Mouse (Mus musculus): ENCODE results near the gene Drc3. TPM values are rescaled to one million over a fixed set of nuclear protein-coding genes. Genes with fewer than 3 reads are reported as not detected.
A peak's percentile ranks its signal among the peaks of the same experiment; 100 is the strongest.

Gene Drc3
- polyA plus RNA-seq, 1 experiment from 2014 or later: 5.2 TPM

- peak overlapping the region; percentile 19; the same call in 1 of the 2 replicates for H3K4me2 ChIP-seq (ENCODE audit: low read depth, low read length)
Measured at GRCm38 (mm10) chr11:60311025-60311854, 41.9 kb upstream of the Drc3 start.

GRCm38 (mm10) chr11:60316250-60316649 lies 36.9 kb upstream of the Drc3 start:
- Histone ChIP-seq H3K27me3 (ENCODE audit: control insufficient read depth, insufficient read depth, low read length) (no peaks in the 10 kb centered on the region), H3K36me3 (ENCODE audit: control insufficient read depth, insufficient read depth, low read length) (no peaks in the 10 kb centered on the region), H3K4me3 (ENCODE audit: low read depth, low read length) (no peak overlapping the region), H3K4me1 (ENCODE audit: control insufficient read depth, insufficient read depth, low read length) (peaks cover 58% of the 10 kb centered on the region), H3K9me3 (ENCODE audit: control insufficient read depth, low read length) (no peaks in the 10 kb centered on the region), H3K27ac (ENCODE audit: low read depth, low read length) (peak overlapping the region; percentile 62), H3K9ac (replicated peaks; ENCODE audit: low read depth, low read length) (no peak overlapping the region), H3K4me2 (ENCODE audit: low read depth, low read length) (no peak overlapping the region)
- 41% methylated on average over 7 of the region's 7 CpGs for WGBS
- ATAC-seq (ENCODE audit: low read depth): no peak

More at GRCm38 (mm10) chr11:60311025-60311854, 41.9 kb upstream of the Drc3 start:
- no peaks in the 10 kb centered on the region for H3K27me3 ChIP-seq (ENCODE audit: control insufficient read depth, insufficient read depth, low read length)
- peak; percentile 92 for ATAC-seq (ENCODE audit: low read depth)
- H3K36me3 ChIP-seq (ENCODE audit: control insufficient read depth, insufficient read depth, low read length): no peaks in the 10 kb centered on the region
- WGBS: under 1% methylated on average over 8 of the region's 8 CpGs
- peak overlapping the region; percentile 26 for H3K9ac ChIP-seq (replicated peaks; ENCODE audit: low read depth, low read length)
- H3K4me1 ChIP-seq (ENCODE audit: control insufficient read depth, insufficient read depth, low read length): peaks cover 30% of the 10 kb centered on the region
- H3K27ac ChIP-seq (ENCODE audit: low read depth, low read length): peak overlapping the region; percentile 96
- H3K9me3 ChIP-seq (ENCODE audit: control insufficient read depth, low read length): no peaks in the 10 kb centered on the region
- no peak overlapping the region for H3K4me3 ChIP-seq (ENCODE audit: low read depth, low read length)

DNA sequence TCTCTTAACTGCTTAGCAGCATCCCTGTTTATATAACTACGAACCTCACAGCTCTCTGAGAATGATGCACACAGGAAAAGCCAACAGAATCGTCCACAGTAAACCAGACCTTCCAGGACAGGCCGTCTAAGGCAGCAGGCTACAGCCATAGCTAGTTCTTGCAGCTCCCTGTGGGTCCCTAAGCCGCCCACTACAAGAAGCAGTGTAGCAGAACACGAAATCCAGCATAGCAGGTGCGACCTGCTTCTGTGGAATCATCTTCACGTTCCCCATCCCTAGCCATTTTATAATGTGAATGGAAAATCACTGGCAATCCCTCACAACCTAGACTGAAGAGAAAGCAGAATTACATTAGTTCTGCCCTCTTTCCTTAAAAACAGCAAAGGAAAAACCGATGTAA lies 36.2 kb upstream of the Drc3 start:
- no peak overlapping the region for H3K4me3 ChIP-seq (ENCODE audit: low read depth, low read length)
- H3K4me2 ChIP-seq (ENCODE audit: low read depth, low read length): no peak overlapping the region
- peak overlapping the region; percentile 62 for H3K27ac ChIP-seq (ENCODE audit: low read depth, low read length)
- no peaks in the 10 kb centered on the region for H3K9me3 ChIP-seq (ENCODE audit: control insufficient read depth, low read length)
- H3K9ac ChIP-seq (replicated peaks; ENCODE audit: low read depth, low read length): no peak overlapping the region
- no peak for ATAC-seq (ENCODE audit: low read depth)
- no peaks in the 10 kb centered on the region for H3K36me3 ChIP-seq (ENCODE audit: control insufficient read depth, insufficient read depth, low read length)
- H3K4me1 ChIP-seq (ENCODE audit: control insufficient read depth, insufficient read depth, low read length): peaks cover 51% of the 10 kb centered on the region
- no peaks in the 10 kb centered on the region for H3K27me3 ChIP-seq (ENCODE audit: control insufficient read depth, insufficient read depth, low read length)
- 77% methylated on average over 8 of the region's 8 CpGs for WGBS

DNA sequence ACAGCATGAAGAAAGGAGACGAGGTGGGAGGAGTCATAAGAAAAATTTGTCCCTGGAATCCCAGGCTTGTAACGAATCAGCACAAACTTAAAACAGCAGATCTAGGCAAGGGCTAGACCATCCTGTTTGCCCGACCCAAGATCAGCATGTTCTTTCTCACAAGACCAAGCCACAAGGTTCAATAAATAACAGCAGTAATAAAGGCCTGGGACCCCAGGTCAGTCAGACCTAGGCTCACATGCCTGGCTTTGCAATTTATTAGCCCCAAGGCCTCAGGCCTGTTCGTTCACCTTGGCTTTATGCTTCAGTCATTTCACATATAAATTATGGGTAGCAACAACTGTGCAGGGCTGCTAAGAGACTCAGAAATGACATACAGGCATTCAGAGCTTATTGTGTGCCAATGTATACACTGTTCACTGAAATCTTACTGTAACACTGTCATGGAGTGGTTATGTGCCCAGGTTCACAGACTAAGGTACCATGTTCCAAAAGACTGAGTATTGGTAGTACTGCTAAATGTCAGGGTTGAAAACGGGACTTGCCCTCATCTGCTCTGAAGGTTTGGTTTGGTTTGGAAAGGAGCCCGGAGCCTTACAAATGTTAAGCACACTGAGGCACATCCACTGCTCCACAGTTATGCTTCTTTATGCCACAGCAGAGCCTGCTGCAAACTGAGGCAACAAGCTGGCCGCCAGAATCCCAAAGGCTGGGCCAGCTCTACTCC lies 35.6 kb upstream of the Drc3 start:
- peaks cover 46% of the 10 kb centered on the region; the same call in 1 of the 2 replicates for H3K4me1 ChIP-seq (ENCODE audit: control insufficient read depth, insufficient read depth, low read length)
- WGBS: 59% methylated on average over 7 of the region's 7 CpGs
- no peaks in the 10 kb centered on the region for H3K36me3 ChIP-seq (ENCODE audit: control insufficient read depth, insufficient read depth, low read length)
- no peak overlapping the region for H3K4me3 ChIP-seq (ENCODE audit: low read depth, low read length)
- no peak overlapping the region for H3K4me2 ChIP-seq (ENCODE audit: low read depth, low read length)
- no peak for ATAC-seq (ENCODE audit: low read depth)
- peak overlapping the region; percentile 62; the same call in 1 of the 2 replicates for H3K27ac ChIP-seq (ENCODE audit: low read depth, low read length)
- H3K9ac ChIP-seq (replicated peaks; ENCODE audit: low read depth, low read length): no peak overlapping the region; the same call in 1 of the 2 replicates
- H3K27me3 ChIP-seq (ENCODE audit: control insufficient read depth, insufficient read depth, low read length): no peaks in the 10 kb centered on the region
- no peaks in the 10 kb centered on the region for H3K9me3 ChIP-seq (ENCODE audit: control insufficient read depth, low read length)

- no peaks in the 10 kb centered on the region for H3K9me3 ChIP-seq (ENCODE audit: control insufficient read depth, low read length)
- peak overlapping the region; percentile 74; the same call in 1 of the 2 replicates for H3K27ac ChIP-seq (ENCODE audit: low read depth, low read length)
- no peak overlapping the region for H3K4me3 ChIP-seq (ENCODE audit: low read depth, low read length)
- H3K27me3 ChIP-seq (ENCODE audit: control insufficient read depth, insufficient read depth, low read length): no peaks in the 10 kb centered on the region
- peaks cover 41% of the 10 kb centered on the region; the same call in 1 of the 2 replicates for H3K4me1 ChIP-seq (ENCODE audit: control insufficient read depth, insufficient read depth, low read length)
- 56% methylated on average over 5 of the region's 5 CpGs for WGBS
- H3K4me2 ChIP-seq (ENCODE audit: low read depth, low read length): no peak overlapping the region
- 0 out of 2 replicates have a peak, but pooled peaks have one; percentile 13 for ATAC-seq (ENCODE audit: low read depth)
- 0 out of 2 replicates have a peak overlapping the region, but pooled peaks have one; percentile 22 for H3K9ac ChIP-seq (replicated peaks; ENCODE audit: low read depth, low read length)
- H3K36me3 ChIP-seq (ENCODE audit: control insufficient read depth, insufficient read depth, low read length): no peaks in the 10 kb centered on the region
Measured at GRCm38 (mm10) chr11:60318716-60319115, 34.4 kb upstream of the Drc3 start.

DNA sequence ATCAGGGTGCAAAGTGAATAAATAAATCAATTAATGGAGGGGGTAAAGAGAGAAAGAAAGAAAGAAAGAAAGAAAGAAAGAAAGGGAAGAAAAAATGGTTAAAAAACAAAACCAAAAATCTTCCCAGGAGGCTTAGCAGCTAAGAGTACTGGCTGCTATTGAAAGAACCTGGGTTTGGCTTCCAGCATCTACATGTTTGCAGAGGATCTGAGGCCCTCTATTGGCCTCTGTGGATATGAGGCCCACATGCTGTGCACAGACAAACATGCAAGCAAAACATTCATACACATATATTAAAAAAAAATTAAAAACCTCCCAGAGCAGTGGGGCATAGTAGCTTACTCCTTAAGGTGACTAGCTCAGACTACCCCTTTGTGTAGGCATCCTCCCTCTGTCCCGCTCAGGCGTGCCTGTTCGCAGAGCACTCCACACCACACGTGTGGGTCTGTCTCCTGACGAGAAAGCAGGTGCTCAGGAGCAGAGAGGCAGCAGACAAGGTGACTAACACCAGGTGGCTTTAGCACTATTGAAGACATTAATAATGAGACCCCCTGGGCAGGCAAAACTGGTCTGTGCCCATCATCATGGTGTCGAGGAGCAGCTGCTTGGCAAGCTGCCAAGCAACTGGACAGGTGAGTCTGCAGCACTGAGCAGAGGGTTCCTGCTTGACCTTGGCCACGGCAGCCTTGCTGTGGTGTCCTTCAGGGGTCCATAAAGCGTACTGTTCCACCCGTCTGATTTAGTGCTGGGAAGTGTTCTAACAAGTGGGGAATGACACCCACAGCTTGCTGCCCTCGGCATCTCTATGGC lies 33.7 kb upstream of the Drc3 start:
- Histone ChIP-seq H3K4me3 (ENCODE audit: low read depth, low read length) (no peak overlapping the region), H3K27ac (ENCODE audit: low read depth, low read length) (peak overlapping the region; percentile 74), H3K9ac (replicated peaks; ENCODE audit: low read depth, low read length) (no peak overlapping the region), H3K4me2 (ENCODE audit: low read depth, low read length) (no peak overlapping the region), H3K9me3 (ENCODE audit: control insufficient read depth, low read length) (no peaks in the 10 kb centered on the region), H3K27me3 (ENCODE audit: control insufficient read depth, insufficient read depth, low read length) (no peaks in the 10 kb centered on the region), H3K4me1 (ENCODE audit: control insufficient read depth, insufficient read depth, low read length) (peaks cover 41% of the 10 kb centered on the region; the same call in 1 of the 2 replicates), H3K36me3 (ENCODE audit: control insufficient read depth, insufficient read depth, low read length) (no peaks in the 10 kb centered on the region)
- ATAC-seq (ENCODE audit: low read depth): peak; percentile 50; the same call in 1 of the 2 replicates
- WGBS: 41% methylated on average over 10 of the region's 10 CpGs

DNA sequence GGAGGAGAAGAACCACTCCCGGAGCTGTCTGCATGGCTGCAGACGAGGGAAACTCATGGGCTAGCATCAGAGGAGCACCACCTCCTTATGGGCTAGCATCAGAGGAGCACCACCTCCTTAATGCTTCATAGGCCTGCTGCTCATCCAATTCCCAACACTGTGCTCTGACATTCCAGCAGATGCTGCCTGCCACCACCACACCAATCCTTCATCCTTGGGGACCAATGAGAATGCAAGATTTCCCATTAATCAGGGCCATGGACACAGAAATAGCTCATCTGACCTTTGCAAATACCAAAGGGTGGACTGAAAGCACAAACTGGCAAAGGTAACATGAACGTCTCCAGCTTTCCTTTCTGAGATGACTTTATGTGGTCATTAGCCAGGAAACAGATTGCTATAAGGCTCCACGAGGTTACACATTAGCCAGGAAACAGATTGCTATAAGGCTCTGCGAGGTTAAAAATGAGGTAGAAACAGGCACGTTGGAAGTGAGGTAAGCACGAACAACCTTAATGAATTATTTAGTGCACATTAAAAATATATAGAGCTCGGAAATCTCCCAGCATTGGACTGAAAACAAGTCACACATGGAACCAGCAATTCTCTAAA lies 32.6 kb upstream of the Drc3 start:
- Histone ChIP-seq H3K9ac (replicated peaks; ENCODE audit: low read depth, low read length) (no peak overlapping the region), H3K4me3 (ENCODE audit: low read depth, low read length) (no peak overlapping the region), H3K9me3 (ENCODE audit: control insufficient read depth, low read length) (no peaks in the 10 kb centered on the region), H3K36me3 (ENCODE audit: control insufficient read depth, insufficient read depth, low read length) (no peaks in the 10 kb centered on the region), H3K27me3 (ENCODE audit: control insufficient read depth, insufficient read depth, low read length) (no peaks in the 10 kb centered on the region), H3K27ac (ENCODE audit: low read depth, low read length) (peak overlapping the region; percentile 74), H3K4me2 (ENCODE audit: low read depth, low read length) (no peak overlapping the region), H3K4me1 (ENCODE audit: control insufficient read depth, insufficient read depth, low read length) (peaks cover 41% of the 10 kb centered on the region; the same call in 1 of the 2 replicates)
- peak; percentile 29 for ATAC-seq (ENCODE audit: low read depth)
- 39% methylated on average over 8 of the region's 8 CpGs for WGBS

DNA sequence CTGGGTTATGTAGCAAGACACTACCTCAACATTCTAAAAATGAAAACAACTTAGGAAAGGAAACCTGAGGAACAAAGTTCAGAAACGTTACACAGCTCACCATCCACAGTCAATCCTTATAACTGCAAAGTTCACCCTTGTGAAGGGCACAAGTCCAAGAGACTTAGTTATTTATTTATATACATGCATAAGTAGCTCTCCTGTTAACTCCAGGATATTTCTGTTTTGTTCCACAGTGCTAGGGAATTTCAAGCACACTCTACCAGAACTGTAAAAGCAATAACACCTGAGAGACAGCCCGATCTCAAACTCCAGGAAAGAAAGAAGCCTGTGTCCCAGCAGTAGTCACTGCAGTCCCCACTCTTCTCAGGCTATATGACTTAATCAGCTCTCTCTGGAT lies 31.7 kb upstream of the Drc3 start:
- Histone ChIP-seq H3K27ac (ENCODE audit: low read depth, low read length) (peak overlapping the region; percentile 74; the same call in 1 of the 2 replicates), H3K4me1 (ENCODE audit: control insufficient read depth, insufficient read depth, low read length) (peaks cover 36% of the 10 kb centered on the region; the same call in 1 of the 2 replicates), H3K4me2 (ENCODE audit: low read depth, low read length) (no peak overlapping the region), H3K27me3 (ENCODE audit: control insufficient read depth, insufficient read depth, low read length) (no peaks in the 10 kb centered on the region), H3K36me3 (ENCODE audit: control insufficient read depth, insufficient read depth, low read length) (no peaks in the 10 kb centered on the region), H3K4me3 (ENCODE audit: low read depth, low read length) (no peak overlapping the region), H3K9me3 (ENCODE audit: control insufficient read depth, low read length) (no peaks in the 10 kb centered on the region), H3K9ac (replicated peaks; ENCODE audit: low read depth, low read length) (no peak overlapping the region)
- ATAC-seq (ENCODE audit: low read depth): no peak
- 78% methylated on average over 2 of the region's 2 CpGs for WGBS

Measured in neural tube, embryonic 14.5 days (tissue).